Mouse (Mus musculus) olfactory bulb, adult 2 months (tissue): Measurements from ENCODE around the gene Vsx1. TPM values are rescaled to one million over a fixed set of nuclear protein-coding genes. Genes with fewer than 3 reads are reported as not detected.

Experiments
- H3K27ac ChIP-seq: fragments of 200-500 bp; 2 replicates; pipeline ENCODE4 v1.5.1; 2012; ENCODE audit warnings: low read depth, low read length; ENCODE audit not compliant: insufficient read depth
- H3K4me1 ChIP-seq: fragments of 200-500 bp; 2 replicates; pipeline ENCODE4 v1.6.1; 2012; ENCODE audit warnings: low read length; ENCODE audit not compliant: control insufficient read depth, insufficient read depth
- H3K4me3 ChIP-seq: fragments of 200-500 bp; 2 replicates; pipeline ENCODE4 v1.5.1; 2012; ENCODE audit warnings: mild to moderate bottlenecking, low read depth, low read length, moderate library complexity; ENCODE audit not compliant: insufficient read depth
- CTCF ChIP-seq: fragments of 200-500 bp; IDR thresholded peaks from 2 replicates; pipeline ENCODE4 v1.5.1; 2012; ENCODE audit warnings: low read depth, mild to moderate bottlenecking, low read length, moderate library complexity; ENCODE audit not compliant: insufficient read depth
- POLR2A ChIP-seq: fragments of 200-500 bp; IDR thresholded peaks from 2 replicates; pipeline ENCODE4 v1.6.1; 2012; ENCODE audit warnings: mild to moderate bottlenecking, low read depth, low read length, moderate library complexity; ENCODE audit not compliant: insufficient read depth
- WGBS: fragments of 180-500 bp; shearing (Covaris S2); methylation state at CpG from one replicate; pipeline ENCODE4 v1.1.7; 2018; 5-methylcytosine and 5-hydroxymethylcytosine counted together
- polyA plus RNA-seq: library from polyadenylated mRNA; stranded (reverse); fragments of >200 nt; gene quantifications from 2 replicates; pipeline ENCODE4 v1.2.4, GENCODE M21; 2012; ENCODE audit warnings: low replicate concordance; ENCODE audit not compliant: missing spikeins, insufficient read depth, insufficient read length

Vsx1 gene
- polyA plus RNA-seq, 1 experiment: not detected

GRCm38 (mm10) chr2:150650511-150651074, 38.6 kb downstream of the Vsx1 start:
- TF ChIP-seq POLR2A (no peak), CTCF (no peak)
- peaks cover 26% of the 10 kb centered on the region for H3K4me1 ChIP-seq
- 42% methylated on average over 7 of the region's 7 CpGs for WGBS
- no peak overlapping the region for H3K4me3 ChIP-seq
- H3K27ac ChIP-seq: 0 out of 2 replicates have a peak overlapping the region, but pooled peaks have one; percentile 26

- no peak overlapping the region for H3K4me3 ChIP-seq
- WGBS: 22% methylated on average over 13 of the region's 13 CpGs
Measured at GRCm38 (mm10) chr2:150648300-150648895, 40.8 kb downstream of the Vsx1 start.

GRCm38 (mm10) chr2:150647681-150648299, 41.4 kb downstream of the Vsx1 start:
- peak overlapping the region; percentile 71 for H3K27ac ChIP-seq
- no peak overlapping the region for H3K4me3 ChIP-seq
- H3K4me1 ChIP-seq: peaks cover 26% of the 10 kb centered on the region
- WGBS: 29% methylated on average over 14 of the region's 14 CpGs
- no peak for TF ChIP-seq CTCF

More at GRCm38 (mm10) chr2:150648300-150648895, 40.8 kb downstream of the Vsx1 start:
- TF ChIP-seq CTCF: no peak
- no peak for TF ChIP-seq POLR2A
- Histone ChIP-seq H3K27ac (peak overlapping the region; percentile 71), H3K4me1 (peaks cover 26% of the 10 kb centered on the region)

- peaks cover 26% of the 10 kb centered on the region for H3K4me1 ChIP-seq
- TF ChIP-seq POLR2A (no peak), CTCF (no peak)
- WGBS: 80% methylated on average over 8 of the region's 8 CpGs
- no peak overlapping the region for H3K27ac ChIP-seq
- H3K4me3 ChIP-seq: no peak overlapping the region
Measured at GRCm38 (mm10) chr2:150646411-150647121, 42.6 kb downstream of the Vsx1 start.

- no peak overlapping the region for H3K27ac ChIP-seq
- 86% methylated on average over 4 of the region's 4 CpGs for WGBS
Measured at GRCm38 (mm10) chr2:150645225-150645624, 43.9 kb downstream of the Vsx1 start.

GRCm38 (mm10) chr2:150643726-150644415, 45.3 kb downstream of the Vsx1 start:
- Histone ChIP-seq H3K27ac (peak overlapping the region; percentile 81), H3K4me1 (peaks cover 14% of the 10 kb centered on the region), H3K4me3 (no peak overlapping the region)
- 35% methylated on average over 8 of the region's 8 CpGs for WGBS
- TF ChIP-seq CTCF (no peak), POLR2A (no peak)

More at GRCm38 (mm10) chr2:150645225-150645624, 43.9 kb downstream of the Vsx1 start:
- Histone ChIP-seq H3K4me1 (peaks cover 19% of the 10 kb centered on the region), H3K4me3 (no peak overlapping the region)
- TF ChIP-seq POLR2A: no peak
- no peak for TF ChIP-seq CTCF

GRCm38 (mm10) chr2:150643166-150643565, 46.0 kb downstream of the Vsx1 start:
- no peak overlapping the region for H3K4me3 ChIP-seq
- peaks cover 9% of the 10 kb centered on the region for H3K4me1 ChIP-seq
- H3K27ac ChIP-seq: peak overlapping the region; percentile 58
- 58% methylated on average over 1 of the region's 1 CpGs for WGBS
- TF ChIP-seq POLR2A (no peak), CTCF (no peak)

GRCm38 (mm10) chr2:150638370-150638733, 50.8 kb downstream of the Vsx1 start:
- 70% methylated on average over 2 of the region's 2 CpGs for WGBS
- Histone ChIP-seq H3K4me1 (no peaks in the 10 kb centered on the region; the same call in 1 of the 2 replicates), H3K4me3 (no peak overlapping the region), H3K27ac (no peak overlapping the region)
- TF ChIP-seq CTCF (no peak), POLR2A (no peak)
